In the genomic region with DNA sequence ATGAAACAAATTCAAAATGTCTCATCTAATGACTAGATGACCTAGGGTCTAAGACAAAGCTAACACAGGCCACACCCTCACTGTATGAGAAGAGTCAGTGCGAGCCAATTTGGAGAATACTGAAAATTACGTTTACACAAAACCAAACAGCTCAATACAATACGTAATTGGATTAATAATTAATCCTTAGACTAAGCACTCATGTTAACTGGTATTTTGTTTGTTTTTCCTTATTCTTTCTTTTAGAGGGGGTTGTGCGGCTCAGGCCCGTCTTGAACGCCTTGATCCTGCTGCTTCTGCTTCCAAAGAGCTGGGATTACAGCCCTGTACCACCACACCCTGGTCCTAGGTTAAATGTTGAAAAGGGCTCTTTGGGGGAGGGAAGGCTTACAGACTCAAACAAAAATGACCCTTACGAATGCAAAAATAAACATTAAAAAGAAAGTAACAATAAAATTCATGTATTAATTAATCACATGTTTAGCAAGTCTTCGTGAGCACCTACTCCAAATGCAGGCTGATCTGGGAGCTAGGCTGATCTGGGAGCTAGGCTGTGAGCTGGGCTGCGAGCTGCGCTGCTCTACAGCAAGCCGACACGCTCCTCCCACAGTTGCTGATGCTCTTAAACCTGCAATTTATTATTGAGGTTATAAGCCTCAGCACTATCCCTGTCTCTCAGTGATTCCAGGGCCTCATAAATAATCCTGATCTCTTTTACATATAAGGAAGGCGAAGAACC, we compare ENCODE assay signal across 31 mouse cellular contexts. TPM values are rescaled to one million over a fixed set of nuclear protein-coding genes. Genes with fewer than 3 reads are reported as not detected.
DNase-seq lines count a peak whose midpoint lies in the region; ATAC-seq and TF ChIP-seq lines count a peak whose summit lies in the region.
"Had no signal": no experiment of that assay in that cellular context is flagged by ENCODE, and none has a peak within 500 bp of the region (broad histone marks: within the 10 kb centered on the region; RNA-seq: fewer than 3 reads in every experiment).

No protein-coding gene starts in this region.

- H3K36me3 ChIP-seq in intestine, embryonic 15.5 days, result no peaks in the 10 kb centered on the region; the same call in 1 of the 2 replicates
- H3K36me3 ChIP-seq in intestine, postnatal 0 days (ENCODE audit: control insufficient read depth, insufficient read depth), result peaks cover 33% of the 10 kb centered on the region
- no peaks in the 10 kb centered on the region for H3K36me3 ChIP-seq in intestine, embryonic 16.5 days (ENCODE audit: control insufficient read depth, insufficient read depth, low read length)
- peaks cover 2% of the 10 kb centered on the region; the same call in 1 of the 2 replicates for H3K36me3 ChIP-seq in liver, embryonic 14.5 days (replicated peaks; ENCODE audit: control insufficient read depth, insufficient read depth, low read depth)
- peaks cover 13% of the 10 kb centered on the region for H3K36me3 ChIP-seq in stomach, embryonic 14.5 days (ENCODE audit: control insufficient read depth, insufficient read depth, low read length)
- H3K36me3 ChIP-seq in hindbrain, embryonic 10.5 days, result peaks cover 68% of the 10 kb centered on the region
- H3K36me3 ChIP-seq in forebrain, embryonic 14.5 days (ENCODE audit: control insufficient read depth, insufficient read depth, low read length), result peaks cover 36% of the 10 kb centered on the region

- 0 out of 2 replicates have a peak, but pooled peaks cover 3% of the 10 kb centered on the region for H3K4me1 ChIP-seq in intestine, embryonic 15.5 days (replicated peaks)
- H3K4me1 ChIP-seq in intestine, postnatal 0 days (replicated peaks; ENCODE audit: control insufficient read depth, insufficient read depth, low read length), result no peaks in the 10 kb centered on the region; the same call in 1 of the 2 replicates
- H3K4me1 ChIP-seq in intestine, embryonic 16.5 days (ENCODE audit: control insufficient read depth, insufficient read depth, low read length), result no peaks in the 10 kb centered on the region
- H3K4me1 ChIP-seq in liver, embryonic 14.5 days (replicated peaks; ENCODE audit: control insufficient read depth in 2 of 2, insufficient read depth in 2 of 2, low read length in 1 of 2), result no peaks in the 10 kb centered on the region; a peak in 1 of 4 replicates
- H3K4me1 ChIP-seq in stomach, embryonic 14.5 days (ENCODE audit: control insufficient read depth, insufficient read depth, low read length), result no peaks in the 10 kb centered on the region
- no peaks in the 10 kb centered on the region for H3K4me1 ChIP-seq in hindbrain, embryonic 10.5 days (replicated peaks)
- no peaks in the 10 kb centered on the region for H3K4me1 ChIP-seq in forebrain, embryonic 14.5 days (ENCODE audit: control insufficient read depth, insufficient read depth, low read length)
- H3K4me1 ChIP-seq: embryonic facial prominence, embryonic 10.5 days; embryonic facial prominence, embryonic 15.5 days; forebrain, embryonic 12.5 days; heart, embryonic 12.5 days; neural tube, embryonic 12.5 days had no signal

- WGBS in intestine, embryonic 15.5 days, result 75% methylated on average over 13 of the region's 13 CpGs
- 57% methylated on average over 13 of the region's 13 CpGs for WGBS in intestine, postnatal 0 days
- 68% methylated on average over 13 of the region's 13 CpGs for WGBS in intestine, embryonic 16.5 days
- WGBS in liver, embryonic 14.5 days (ENCODE audit: insufficient replicate concordance), result 81% methylated on average over 13 of the region's 13 CpGs
- 71% methylated on average over 13 of the region's 13 CpGs for WGBS in stomach, embryonic 14.5 days
- WGBS in hindbrain, embryonic 10.5 days, result 93% methylated on average over 13 of the region's 13 CpGs
- WGBS in forebrain, embryonic 14.5 days, result 89% methylated on average over 13 of the region's 13 CpGs

- TF ChIP-seq EP300 in liver, embryonic 14.5 days (IDR thresholded peaks at IDR 0.05; ENCODE audit: low read depth), result no peak

- ATAC-seq in intestine, embryonic 15.5 days, result peak; percentile 41; the same call in 1 of the 2 replicates
- ATAC-seq in intestine, postnatal 0 days, result no peak
- ATAC-seq in intestine, embryonic 16.5 days, result peak; percentile 48; the same call in 1 of the 2 replicates
- no peak for ATAC-seq in liver, embryonic 14.5 days (ENCODE audit: insufficient read depth)
- peak; percentile 42; the same call in 1 of the 2 replicates for ATAC-seq in stomach, embryonic 14.5 days (ENCODE audit: insufficient number of reproducible peaks, insufficient read depth, low FRiP score, low read depth)
- no peak for ATAC-seq in forebrain, embryonic 14.5 days

- H3K27ac ChIP-seq in intestine, embryonic 15.5 days, result no peak overlapping the region
- no peak overlapping the region for H3K27ac ChIP-seq in intestine, postnatal 0 days (ENCODE audit: low read depth, low read length)
- no peak overlapping the region for H3K27ac ChIP-seq in intestine, embryonic 16.5 days (ENCODE audit: low read length)
- H3K27ac ChIP-seq in liver, embryonic 14.5 days, result no peak overlapping the region
- H3K27ac ChIP-seq in stomach, embryonic 14.5 days (ENCODE audit: low read length), result no peak overlapping the region; the same call in 1 of the 2 replicates
- no peak overlapping the region for H3K27ac ChIP-seq in hindbrain, embryonic 10.5 days
- no peak overlapping the region for H3K27ac ChIP-seq in forebrain, embryonic 14.5 days (ENCODE audit: low read depth, low read length)
- H3K27ac ChIP-seq: embryonic facial prominence, embryonic 10.5 days; embryonic facial prominence, embryonic 15.5 days; forebrain, embryonic 12.5 days; hindbrain, embryonic 14.5 days; neural tube, embryonic 12.5 days had no signal

- H3K9me3 ChIP-seq in intestine, embryonic 15.5 days, result no peaks in the 10 kb centered on the region
- H3K9me3 ChIP-seq in intestine, postnatal 0 days (ENCODE audit: control insufficient read depth), result no peaks in the 10 kb centered on the region
- H3K9me3 ChIP-seq in intestine, embryonic 16.5 days (ENCODE audit: control insufficient read depth, low read length), result no peaks in the 10 kb centered on the region
- H3K9me3 ChIP-seq in liver, embryonic 14.5 days (ENCODE audit: control insufficient read depth, low read length), result no peaks in the 10 kb centered on the region
- no peaks in the 10 kb centered on the region for H3K9me3 ChIP-seq in stomach, embryonic 14.5 days (ENCODE audit: control insufficient read depth, low read depth, low read length)
- H3K9me3 ChIP-seq in hindbrain, embryonic 10.5 days, result no peaks in the 10 kb centered on the region
- H3K9me3 ChIP-seq in forebrain, embryonic 14.5 days (replicated peaks; ENCODE audit: control insufficient read depth, low read length), result no peaks in the 10 kb centered on the region
- H3K9me3 ChIP-seq: embryonic facial prominence, embryonic 10.5 days; embryonic facial prominence, embryonic 15.5 days; forebrain, embryonic 12.5 days; G1E; heart, embryonic 12.5 days; neural tube, embryonic 12.5 days had no signal

- H3K4me3 ChIP-seq in intestine, embryonic 15.5 days (replicated peaks), result no peak overlapping the region
- H3K4me3 ChIP-seq in intestine, postnatal 0 days (ENCODE audit: low read depth, low read length), result no peak overlapping the region
- no peak overlapping the region for H3K4me3 ChIP-seq in intestine, embryonic 16.5 days (ENCODE audit: low read length)
- no peak overlapping the region for H3K4me3 ChIP-seq in liver, embryonic 14.5 days (ENCODE audit: insufficient read depth in 1 of 2, low read depth in 2 of 2, low read length in 2 of 2)
- no peak overlapping the region for H3K4me3 ChIP-seq in stomach, embryonic 14.5 days (ENCODE audit: low read depth, low read length)
- H3K4me3 ChIP-seq in hindbrain, embryonic 10.5 days, result no peak overlapping the region
- no peak overlapping the region for H3K4me3 ChIP-seq in forebrain, embryonic 14.5 days (ENCODE audit: low read depth, low read length)
- H3K4me3 ChIP-seq: embryonic facial prominence, embryonic 10.5 days; embryonic facial prominence, embryonic 15.5 days; forebrain, embryonic 12.5 days; heart, embryonic 12.5 days; myocyte; neural tube, embryonic 12.5 days had no signal

- H3K27me3 ChIP-seq in intestine, embryonic 15.5 days (replicated peaks), result no peaks in the 10 kb centered on the region
- no peaks in the 10 kb centered on the region for H3K27me3 ChIP-seq in intestine, postnatal 0 days (replicated peaks; ENCODE audit: control insufficient read depth, insufficient read depth, low read length)
- H3K27me3 ChIP-seq in intestine, embryonic 16.5 days (replicated peaks; ENCODE audit: control insufficient read depth, insufficient read depth, low read length), result no peaks in the 10 kb centered on the region
- no peaks in the 10 kb centered on the region for H3K27me3 ChIP-seq in liver, embryonic 14.5 days (ENCODE audit: control insufficient read depth, insufficient read depth, low read length)
- H3K27me3 ChIP-seq in stomach, embryonic 14.5 days (ENCODE audit: control insufficient read depth, insufficient read depth, low read length), result no peaks in the 10 kb centered on the region
- no peaks in the 10 kb centered on the region for H3K27me3 ChIP-seq in hindbrain, embryonic 10.5 days (ENCODE audit: insufficient read depth, poor library complexity, severe bottlenecking)
- no peaks in the 10 kb centered on the region for H3K27me3 ChIP-seq in forebrain, embryonic 14.5 days (replicated peaks; ENCODE audit: control insufficient read depth, insufficient read depth, low read length)
- H3K27me3 ChIP-seq: embryonic facial prominence, embryonic 15.5 days; forebrain, embryonic 12.5 days; heart, embryonic 12.5 days; neural tube, embryonic 12.5 days had no signal

- no peak overlapping the region for H3K9ac ChIP-seq in intestine, embryonic 15.5 days
- H3K9ac ChIP-seq in intestine, postnatal 0 days (ENCODE audit: low read depth, low read length), result no peak overlapping the region
- no peak overlapping the region for H3K9ac ChIP-seq in intestine, embryonic 16.5 days (ENCODE audit: low read depth, low read length)
- no peak overlapping the region for H3K9ac ChIP-seq in liver, embryonic 14.5 days (replicated peaks)
- H3K9ac ChIP-seq in stomach, embryonic 14.5 days (replicated peaks; ENCODE audit: low read depth, low read length), result no peak overlapping the region
- H3K9ac ChIP-seq in forebrain, embryonic 14.5 days (ENCODE audit: low read length), result no peak overlapping the region
- H3K9ac ChIP-seq: embryonic facial prominence, embryonic 15.5 days; forebrain, embryonic 12.5 days; heart, embryonic 12.5 days; hindbrain, embryonic 14.5 days; neural tube, embryonic 12.5 days had no signal

- DNase-seq in liver, embryonic 14.5 days (ENCODE audit: low read depth in 3 of 3, low spot score in 3 of 3), result no peak
- no peak for DNase-seq in urinary bladder, postnatal 4 days (ENCODE audit: low spot score in 2 of 2)
- DNase-seq in hindbrain, embryonic 10.5 days (ENCODE audit: low spot score), result no peak
- no peak for DNase-seq in forebrain, embryonic 14.5 days (ENCODE audit: low spot score)
- DNase-seq: adrenal gland, adult 8-10 months; cerebellum, adult 8-10 months; gastrocnemius, postnatal 14 days; heart, adult 11 months; heart, postnatal 4 days; layer of hippocampus, adult 9-11 months; right cerebral cortex, adult 18-20 months; thymus, postnatal 14 days had no signal

- no peak for TF ChIP-seq CTCF in intestine, postnatal 0 days (IDR thresholded peaks at IDR 0.05; ENCODE audit: low read depth)
- TF ChIP-seq CTCF in liver, embryonic 14.5 days (IDR thresholded peaks at IDR 0.05; ENCODE audit: low read depth), result no peak

- no peak overlapping the region for H3K4me2 ChIP-seq in intestine, embryonic 15.5 days (replicated peaks)
- no peak overlapping the region for H3K4me2 ChIP-seq in intestine, postnatal 0 days (replicated peaks; ENCODE audit: low read depth)
- H3K4me2 ChIP-seq in intestine, embryonic 16.5 days (ENCODE audit: low read depth, low read length), result no peak overlapping the region
- peak overlapping the region; percentile 33 for H3K4me2 ChIP-seq in liver, embryonic 14.5 days (ENCODE audit: low read depth)
- no peak overlapping the region for H3K4me2 ChIP-seq in stomach, embryonic 14.5 days (replicated peaks; ENCODE audit: low read depth, low read length)
- H3K4me2 ChIP-seq in forebrain, embryonic 14.5 days (ENCODE audit: low read length), result no peak overlapping the region
- H3K4me2 ChIP-seq: embryonic facial prominence, embryonic 15.5 days; forebrain, embryonic 12.5 days; heart, embryonic 12.5 days; hindbrain, embryonic 14.5 days; midbrain, embryonic 11.5 days; neural tube, embryonic 12.5 days had no signal

RNA-seq across cellular contexts. Expression of gene Uqcc1, which starts 35.6 kb away (rescaled TPM):
- 83.7 and 88.7 TPM in 2 replicates for polyA plus RNA-seq in intestine, embryonic 15.5 days (2015; fragmentation: Nextera tagmentation; extraction: Ambion mirVana)
- 39.5 and 40.4 TPM in 2 replicates for polyA plus RNA-seq in intestine, postnatal 0 days (2015; fragmentation: Nextera tagmentation; extraction: Ambion mirVana)
- polyA plus RNA-seq in intestine, embryonic 16.5 days (2015; fragmentation: Nextera tagmentation; extraction: Ambion mirVana), result 84.5 and 92.8 TPM in 2 replicates
- polyA plus RNA-seq in liver, embryonic 14.5 days (2012; rRNA removed), result 10.5 and 17.4 TPM in 2 replicates
- 25.6 and 31.6 TPM in 2 replicates for polyA plus RNA-seq in liver, embryonic 14.5 days (2014; fragmentation: Nextera tagmentation; extraction: Ambion mirVana)
- polyA plus RNA-seq in stomach, embryonic 14.5 days (2014; fragmentation: Nextera tagmentation; extraction: Ambion mirVana), result 56.3 and 64.4 TPM in 2 replicates
- 73.7 and 77.4 TPM in 2 replicates for polyA plus RNA-seq in hindbrain, embryonic 10.5 days (2016; fragmentation: Nextera tagmentation; extraction: Ambion mirVana)
- polyA plus RNA-seq in forebrain, embryonic 14.5 days (2014; fragmentation: Nextera tagmentation; extraction: Ambion mirVana), result 67.4 and 83.4 TPM in 2 replicates

RNA-seq across cellular contexts. Expression of gene Gm15557, which starts 46.1 kb away (rescaled TPM):
- polyA plus RNA-seq in intestine, embryonic 15.5 days (2015; fragmentation: Nextera tagmentation; extraction: Ambion mirVana), result not detected in 2 replicates
- polyA plus RNA-seq in intestine, postnatal 0 days (2015; fragmentation: Nextera tagmentation; extraction: Ambion mirVana), result not detected in 2 replicates
- 0.18 TPM in 1 of 2 replicates, not detected in the other for polyA plus RNA-seq in intestine, embryonic 16.5 days (2015; fragmentation: Nextera tagmentation; extraction: Ambion mirVana)
- polyA plus RNA-seq in liver, embryonic 14.5 days (2012; rRNA removed), result not detected in 2 replicates
- not detected in 2 replicates for polyA plus RNA-seq in liver, embryonic 14.5 days (2014; fragmentation: Nextera tagmentation; extraction: Ambion mirVana)
- polyA plus RNA-seq in stomach, embryonic 14.5 days (2014; fragmentation: Nextera tagmentation; extraction: Ambion mirVana), result not detected in 2 replicates
- polyA plus RNA-seq in hindbrain, embryonic 10.5 days (2016; fragmentation: Nextera tagmentation; extraction: Ambion mirVana), result not detected in 2 replicates
- polyA plus RNA-seq in forebrain, embryonic 14.5 days (2014; fragmentation: Nextera tagmentation; extraction: Ambion mirVana), result not detected in 2 replicates
- polyA plus RNA-seq: forebrain, embryonic 12.5 days; heart, embryonic 12.5 days; heart, postnatal 0 days; hindbrain, embryonic 14.5 days; kidney, adult 2 months; kidney, embryonic 16.5 days; large intestine, adult 2 months; midbrain, embryonic 11.5 days; midbrain, postnatal 0 days; neural tube, embryonic 12.5 days; spleen, adult 2 months had no signal

RNA-seq across cellular contexts. Expression of gene Gdf5, which starts 50.7 kb away (rescaled TPM):
- 1.2 TPM in 2 replicates for polyA plus RNA-seq in intestine, embryonic 15.5 days (2015; fragmentation: Nextera tagmentation; extraction: Ambion mirVana)
- polyA plus RNA-seq in intestine, postnatal 0 days (2015; fragmentation: Nextera tagmentation; extraction: Ambion mirVana), result 0.26 and 1.0 TPM in 2 replicates
- 0.69 and 0.79 TPM in 2 replicates for polyA plus RNA-seq in intestine, embryonic 16.5 days (2015; fragmentation: Nextera tagmentation; extraction: Ambion mirVana)
- polyA plus RNA-seq in liver, embryonic 14.5 days (2012; rRNA removed), result 0.02 and 0.09 TPM in 2 replicates
- not detected in 2 replicates for polyA plus RNA-seq in liver, embryonic 14.5 days (2014; fragmentation: Nextera tagmentation; extraction: Ambion mirVana)
- polyA plus RNA-seq in stomach, embryonic 14.5 days (2014; fragmentation: Nextera tagmentation; extraction: Ambion mirVana), result 1.2 and 1.3 TPM in 2 replicates
- 0.42 and 1.1 TPM in 2 replicates for polyA plus RNA-seq in hindbrain, embryonic 10.5 days (2016; fragmentation: Nextera tagmentation; extraction: Ambion mirVana)
- polyA plus RNA-seq in forebrain, embryonic 14.5 days (2014; fragmentation: Nextera tagmentation; extraction: Ambion mirVana), result 2.2 and 2.5 TPM in 2 replicates
- polyA plus RNA-seq: G1E; spleen, adult 2 months had no signal

RNA-seq across cellular contexts. Expression of gene Fam83c, which starts 59.8 kb away (rescaled TPM):
- polyA plus RNA-seq in intestine, embryonic 15.5 days (2015; fragmentation: Nextera tagmentation; extraction: Ambion mirVana), result 0.30 and 0.53 TPM in 2 replicates
- polyA plus RNA-seq in intestine, postnatal 0 days (2015; fragmentation: Nextera tagmentation; extraction: Ambion mirVana), result 0.31 and 0.37 TPM in 2 replicates
- 0.33 and 0.35 TPM in 2 replicates for polyA plus RNA-seq in intestine, embryonic 16.5 days (2015; fragmentation: Nextera tagmentation; extraction: Ambion mirVana)
- not detected in 2 replicates for polyA plus RNA-seq in liver, embryonic 14.5 days (2012; rRNA removed)
- 0.05 and 0.09 TPM in 2 replicates for polyA plus RNA-seq in liver, embryonic 14.5 days (2014; fragmentation: Nextera tagmentation; extraction: Ambion mirVana)
- 2.3 and 3.1 TPM in 2 replicates for polyA plus RNA-seq in stomach, embryonic 14.5 days (2014; fragmentation: Nextera tagmentation; extraction: Ambion mirVana)
- 0.24 and 0.44 TPM in 2 replicates for polyA plus RNA-seq in hindbrain, embryonic 10.5 days (2016; fragmentation: Nextera tagmentation; extraction: Ambion mirVana)
- 0.13 and 0.23 TPM in 2 replicates for polyA plus RNA-seq in forebrain, embryonic 14.5 days (2014; fragmentation: Nextera tagmentation; extraction: Ambion mirVana)
- polyA plus RNA-seq: G1E; kidney, adult 2 months; midbrain, postnatal 0 days; myocyte; spleen, adult 2 months had no signal

Comparison
In these comparisons a context has a peak if more than half of its experiments do, and no peak if none do; other contexts are left out.
1. ATAC-seq: peak in intestine, embryonic 15.5 days (single experiment), intestine, embryonic 16.5 days (single experiment) and stomach, embryonic 14.5 days (single experiment); none in intestine, postnatal 0 days (single experiment), liver, embryonic 14.5 days (single experiment) and forebrain, embryonic 14.5 days (single experiment).